In the genomic region with DNA sequence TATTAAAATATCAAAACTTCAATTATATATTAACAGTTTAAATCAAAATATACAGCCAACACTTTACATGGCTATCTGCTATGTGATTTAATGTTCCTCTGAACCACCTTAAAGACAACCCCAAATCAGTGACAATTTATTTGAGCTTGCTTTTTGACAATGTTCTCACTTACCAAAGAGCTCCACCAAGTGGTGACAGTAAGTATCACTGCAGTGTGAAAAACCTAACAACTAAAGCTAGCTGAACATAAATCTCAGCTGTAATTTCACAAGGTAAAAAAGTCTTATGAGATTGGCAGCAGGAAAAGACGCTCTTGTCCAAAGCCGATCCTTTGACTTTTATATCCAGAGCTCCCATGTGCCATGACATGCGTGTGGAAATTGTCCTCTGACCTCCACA, we compare ENCODE assay signal across 8 mouse cellular contexts. TPM values are rescaled to one million over a fixed set of nuclear protein-coding genes. Genes with fewer than 3 reads are reported as not detected.
DNase-seq lines count a peak whose midpoint lies in the region; ATAC-seq and TF ChIP-seq lines count a peak whose summit lies in the region.

No protein-coding gene starts in this region.

- no peaks in the 10 kb centered on the region for H3K9me3 ChIP-seq in heart, postnatal 0 days (replicated peaks; ENCODE audit: control insufficient read depth, low read length)
- no peaks in the 10 kb centered on the region for H3K9me3 ChIP-seq in heart, embryonic 12.5 days (replicated peaks)
- H3K9me3 ChIP-seq in neural tube, embryonic 11.5 days (ENCODE audit: control insufficient read depth, low read length), result no peaks in the 10 kb centered on the region

- no peaks in the 10 kb centered on the region for H3K27me3 ChIP-seq in heart, postnatal 0 days (ENCODE audit: control insufficient read depth, insufficient read depth, low read length)
- H3K27me3 ChIP-seq in heart, embryonic 12.5 days (replicated peaks), result no peaks in the 10 kb centered on the region
- H3K27me3 ChIP-seq in neural tube, embryonic 11.5 days (ENCODE audit: control insufficient read depth, insufficient read depth, low read length), result no peaks in the 10 kb centered on the region

- 37% methylated on average over 3 of the region's 3 CpGs for WGBS in heart, postnatal 0 days
- WGBS in heart, embryonic 12.5 days, result 33% methylated on average over 3 of the region's 3 CpGs
- WGBS in neural tube, embryonic 11.5 days, result 46% methylated on average over 3 of the region's 3 CpGs

- TF ChIP-seq EP300 in heart, postnatal 0 days (IDR thresholded peaks at IDR 0.05; ENCODE audit: low read depth), result no peak

- no peak overlapping the region for H3K9ac ChIP-seq in heart, postnatal 0 days (replicated peaks; ENCODE audit: low read depth, low read length)
- H3K9ac ChIP-seq in heart, embryonic 12.5 days, result no peak overlapping the region
- no peak overlapping the region for H3K9ac ChIP-seq in neural tube, embryonic 11.5 days (ENCODE audit: low read length)

- peak; percentile 77 for TF ChIP-seq CTCF in heart, postnatal 0 days (IDR thresholded peaks at IDR 0.05; ENCODE audit: low read depth)

- H3K4me3 ChIP-seq in heart, postnatal 0 days (ENCODE audit: low read depth, low read length), result no peak overlapping the region
- no peak overlapping the region for H3K4me3 ChIP-seq in heart, embryonic 12.5 days
- no peak overlapping the region for H3K4me3 ChIP-seq in neural tube, embryonic 11.5 days (ENCODE audit: low read depth, low read length)

- no peak overlapping the region for H3K4me2 ChIP-seq in heart, postnatal 0 days (ENCODE audit: low read depth, low read length)
- no peak overlapping the region for H3K4me2 ChIP-seq in heart, embryonic 12.5 days
- H3K4me2 ChIP-seq in neural tube, embryonic 11.5 days (ENCODE audit: low read depth), result no peak overlapping the region

- H3K4me1 ChIP-seq in heart, postnatal 0 days (ENCODE audit: control insufficient read depth, insufficient read depth), result 0 out of 2 replicates have a peak, but pooled peaks cover 3% of the 10 kb centered on the region
- H3K4me1 ChIP-seq in heart, embryonic 12.5 days (replicated peaks), result no peaks in the 10 kb centered on the region
- H3K4me1 ChIP-seq in neural tube, embryonic 11.5 days (ENCODE audit: control insufficient read depth, insufficient read depth, low read length), result no peaks in the 10 kb centered on the region

- ATAC-seq in heart, postnatal 0 days (ENCODE audit: insufficient read depth, low read depth), result no peak
- no peak for ATAC-seq in heart, embryonic 12.5 days (ENCODE audit: insufficient number of reproducible peaks, low FRiP score)
- no peak; the same call in 1 of the 2 replicates for ATAC-seq in neural tube, embryonic 11.5 days (ENCODE audit: insufficient read depth, low FRiP score, low TSS enrichment)
- ATAC-seq in erythroid progenitor cell, adult 5-6 weeks (replicated peaks; ENCODE audit: low FRiP score, poor library complexity, severe bottlenecking), result no peak

- no peaks in the 10 kb centered on the region for H3K36me3 ChIP-seq in heart, postnatal 0 days (replicated peaks; ENCODE audit: control insufficient read depth, insufficient read depth, low read length)
- no peaks in the 10 kb centered on the region for H3K36me3 ChIP-seq in heart, embryonic 12.5 days
- no peaks in the 10 kb centered on the region for H3K36me3 ChIP-seq in neural tube, embryonic 11.5 days (ENCODE audit: control insufficient read depth, insufficient read depth, low read length)

- no peak overlapping the region for H3K27ac ChIP-seq in heart, postnatal 0 days (ENCODE audit: low read depth)
- no peak overlapping the region for H3K27ac ChIP-seq in heart, embryonic 12.5 days (ENCODE audit: poor library complexity, severe bottlenecking)
- no peak overlapping the region for H3K27ac ChIP-seq in neural tube, embryonic 11.5 days (ENCODE audit: low read depth, low read length)

- DNase-seq in heart, postnatal 0 days (ENCODE audit: low spot score), result peak; percentile 45
- DNase-seq in urinary bladder, postnatal 14 days (ENCODE audit: low spot score), result peak; percentile 51
- no peak for DNase-seq in urinary bladder, adult 18-20 months (ENCODE audit: low spot score in 2 of 2)
- DNase-seq in cerebellum, adult 9-10 months, result peak; percentile 70
- peak; percentile 63 for DNase-seq in kidney, postnatal 14 days
- peak; percentile 34 for DNase-seq in neural tube, embryonic 11.5 days (ENCODE audit: low spot score)

RNA-seq across cellular contexts. Expression of gene Rb1, which starts 22.4 kb away (rescaled TPM):
- 7.7 and 12.3 TPM in 2 replicates for total RNA-seq in heart, postnatal 0 days (2014; rRNA removed; ENCODE audit: low replicate concordance)
- polyA plus RNA-seq in heart, postnatal 0 days (2015; fragmentation: Nextera tagmentation; extraction: Ambion mirVana), result 9.1 and 10.5 TPM in 2 replicates
- 13.5 and 18.1 TPM in 2 replicates for polyA plus RNA-seq in heart, embryonic 12.5 days (2016; fragmentation: Nextera tagmentation; extraction: Ambion mirVana)
- 51.6 and 51.8 TPM in 2 replicates for polyA plus RNA-seq in neural tube, embryonic 11.5 days (2014; fragmentation: Nextera tagmentation; extraction: Ambion mirVana)
- 466 and 515 TPM in 2 replicates for total RNA-seq in erythroid progenitor cell, adult 5-6 weeks (2015; ENCODE audit: low replicate concordance)
- 345 and 529 TPM in 2 replicates for total RNA-seq in erythroid progenitor cell, adult 5-6 weeks (2017; ENCODE audit: low replicate concordance)

Comparison
In these comparisons a context has a peak if more than half of its experiments do, and no peak if none do; other contexts are left out.
1. DNase-seq: peak in heart, postnatal 0 days (single experiment), urinary bladder, postnatal 14 days (single experiment), cerebellum, adult 9-10 months (single experiment), kidney, postnatal 14 days (single experiment) and neural tube, embryonic 11.5 days (single experiment); none in urinary bladder, adult 18-20 months (0 of 2).